Mouse (Mus musculus) forebrain, embryonic 11.5 days (tissue): ENCODE measurements at regions not wholly inside any gene's neighbourhood (a gene's known extent, or its start where the extent isn't known, plus 50 kb on each side); places are given as distances from the start of the nearest gene placed in this dataset.

Experiments
- ATAC-seq: fragments of 200-750 bp; cut with Nextera tagmentation; replicated peaks from 2 replicates; pipeline ENCODE4 v1.8.0; 2017; ENCODE audit warnings: moderate TSS enrichment; ENCODE audit not compliant: low FRiP score
- DNase-seq: peaks from one replicate; pipeline ENCODE4 v3.0.0-alpha.2; 2017; ENCODE audit warnings: low spot score
- H3K27ac ChIP-seq: fragments of 300-500 bp; sonication (generic); 2 replicates; pipeline ENCODE4 v1.5.1; 2014; ENCODE audit warnings: low read depth, low read length
- H3K27me3 ChIP-seq: fragments of 300-500 bp; sonication (generic); 2 replicates; pipeline ENCODE4 v1.6.1; 2014; ENCODE audit warnings: mild to moderate bottlenecking, low read length, mixed read lengths; ENCODE audit not compliant: control insufficient read depth, insufficient read depth
- H3K36me3 ChIP-seq: fragments of 300-500 bp; sonication (generic); 2 replicates; pipeline ENCODE4 v1.6.1; 2014; ENCODE audit warnings: mild to moderate bottlenecking, low read length, moderate library complexity, mixed read lengths; ENCODE audit not compliant: control insufficient read depth, insufficient read depth
- H3K4me1 ChIP-seq: fragments of 300-500 bp; sonication (generic); replicated peaks from 2 replicates; pipeline ENCODE4 v1.6.1; 2014; ENCODE audit warnings: low read length, mixed read lengths; ENCODE audit not compliant: control insufficient read depth, insufficient read depth
- H3K4me2 ChIP-seq: fragments of 300-500 bp; sonication (generic); 2 replicates; pipeline ENCODE4 v1.6.1; 2014; ENCODE audit warnings: low read depth, mild to moderate bottlenecking, low read length, moderate library complexity, mixed read lengths; ENCODE audit not compliant: severe bottlenecking
- H3K4me3 ChIP-seq: fragments of 300-500 bp; sonication (generic); 2 replicates; pipeline ENCODE4 v1.5.1; 2014; ENCODE audit warnings: low read depth, low read length
- H3K9ac ChIP-seq: fragments of 300-500 bp; sonication (generic); 2 replicates; pipeline ENCODE4 v1.6.1; 2014; ENCODE audit warnings: low read length
- H3K9me3 ChIP-seq: fragments of 300-500 bp; sonication (generic); 2 replicates; pipeline ENCODE4 v1.6.1; 2016; ENCODE audit warnings: low read length, mixed read lengths; ENCODE audit not compliant: control insufficient read depth
- WGBS: fragments of 180-500 bp; shearing (Covaris S2); extraction: QIAGEN DNeasy Blood & Tissue Kit; methylation state at CpG from one replicate; pipeline ENCODE4 v1.1.7; 2014; 5-methylcytosine and 5-hydroxymethylcytosine counted together

- no peak overlapping the region for H3K4me2 ChIP-seq
- H3K4me3 ChIP-seq: no peak overlapping the region
- no peaks in the 10 kb centered on the region for H3K27me3 ChIP-seq
- DNase-seq: peak; percentile 44
- H3K9ac ChIP-seq: no peak overlapping the region
- no peaks in the 10 kb centered on the region for H3K36me3 ChIP-seq
- 0 out of 2 replicates have a peak, but pooled peaks cover 2% of the 10 kb centered on the region for H3K4me1 ChIP-seq
- 67% methylated on average over 2 of the region's 2 CpGs for WGBS
- H3K27ac ChIP-seq: no peak overlapping the region
- H3K9me3 ChIP-seq: no peaks in the 10 kb centered on the region; the same call in 1 of the 2 replicates
- ATAC-seq: no peak
Observed at GRCm38 (mm10) chr5:75738445-75738844, 163.7 kb downstream of the Kit start.

- Histone ChIP-seq H3K9ac (no peak overlapping the region), H3K4me3 (no peak overlapping the region), H3K9me3 (no peaks in the 10 kb centered on the region; the same call in 1 of the 2 replicates), H3K27me3 (no peaks in the 10 kb centered on the region), H3K36me3 (no peaks in the 10 kb centered on the region), H3K27ac (no peak overlapping the region), H3K4me2 (no peak overlapping the region), H3K4me1 (0 out of 2 replicates have a peak, but pooled peaks cover 2% of the 10 kb centered on the region)
- DNase-seq (no peak), ATAC-seq (no peak)
- WGBS: 85% methylated on average over 7 of the region's 7 CpGs
Observed at GRCm38 (mm10) chr5:75737752-75738151, 163.0 kb downstream of the Kit start.

DNA sequence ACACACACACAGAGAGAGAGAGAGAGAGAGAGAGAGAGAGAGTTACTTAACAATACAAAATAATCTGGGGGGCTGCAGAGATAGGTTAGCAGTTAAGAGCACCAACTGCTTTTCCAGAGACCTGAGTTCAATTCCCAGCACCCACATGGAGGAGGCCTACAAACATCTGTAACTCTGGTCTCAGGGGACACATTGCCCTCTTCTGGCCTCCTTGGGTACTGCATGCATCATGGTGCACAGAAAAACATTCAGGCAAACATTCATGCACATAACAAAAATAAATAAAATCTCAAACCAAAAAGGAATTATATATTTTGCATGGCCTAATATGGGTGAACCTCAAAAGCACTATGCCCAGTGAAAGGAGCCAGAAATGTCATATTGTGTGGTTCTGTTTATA lies 161.6 kb downstream of the Kit start:
- Histone ChIP-seq H3K36me3 (no peaks in the 10 kb centered on the region), H3K4me3 (no peak overlapping the region), H3K4me1 (0 out of 2 replicates have a peak, but pooled peaks cover 2% of the 10 kb centered on the region), H3K27me3 (no peaks in the 10 kb centered on the region), H3K9ac (no peak overlapping the region), H3K9me3 (no peaks in the 10 kb centered on the region; the same call in 1 of the 2 replicates), H3K4me2 (no peak overlapping the region), H3K27ac (no peak overlapping the region)
- no peak for ATAC-seq
- no peak for DNase-seq

GRCm38 (mm10) chr5:75734508-75734907 lies 159.8 kb downstream of the Kit start:
- H3K9me3 ChIP-seq: no peaks in the 10 kb centered on the region; the same call in 1 of the 2 replicates
- WGBS: 97% methylated on average over 14 of the region's 14 CpGs
- DNase-seq (no peak), ATAC-seq (no peak)
- no peak overlapping the region for H3K4me3 ChIP-seq
- no peak overlapping the region for H3K9ac ChIP-seq
- no peak overlapping the region for H3K27ac ChIP-seq
- H3K36me3 ChIP-seq: no peaks in the 10 kb centered on the region
- H3K4me2 ChIP-seq: no peak overlapping the region
- H3K4me1 ChIP-seq: no peaks in the 10 kb centered on the region
- H3K27me3 ChIP-seq: no peaks in the 10 kb centered on the region

DNA sequence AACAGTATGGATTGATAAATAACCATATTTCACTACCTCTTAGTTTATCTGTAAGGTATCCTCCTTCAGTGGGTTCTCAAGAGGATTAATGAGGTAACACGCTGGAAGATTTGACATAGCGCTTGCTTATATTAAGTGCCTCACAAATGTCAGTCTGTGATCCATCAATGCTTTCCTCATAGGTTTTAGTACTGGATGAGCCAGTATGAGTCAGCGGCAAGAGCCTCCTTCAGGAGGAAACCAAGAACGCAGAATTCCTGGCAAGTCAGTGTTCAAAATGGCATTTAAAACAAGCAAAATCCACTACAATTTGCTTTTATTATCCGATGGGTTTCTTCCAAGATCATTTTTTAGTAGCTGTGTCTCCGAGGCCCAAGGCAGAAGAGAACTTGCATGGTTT lies 159.3 kb downstream of the Kit start:
- no peak overlapping the region for H3K27ac ChIP-seq
- no peaks in the 10 kb centered on the region for H3K36me3 ChIP-seq
- WGBS: 90% methylated on average over 6 of the region's 6 CpGs
- ATAC-seq (no peak), DNase-seq (no peak)
- no peak overlapping the region for H3K4me2 ChIP-seq
- no peaks in the 10 kb centered on the region; the same call in 1 of the 2 replicates for H3K9me3 ChIP-seq
- no peak overlapping the region for H3K4me3 ChIP-seq
- no peak overlapping the region for H3K9ac ChIP-seq
- H3K4me1 ChIP-seq: no peaks in the 10 kb centered on the region
- H3K27me3 ChIP-seq: no peaks in the 10 kb centered on the region

- Histone ChIP-seq H3K27me3 (no peaks in the 10 kb centered on the region), H3K36me3 (no peaks in the 10 kb centered on the region), H3K4me3 (no peak overlapping the region), H3K27ac (no peak overlapping the region), H3K9ac (no peak overlapping the region), H3K4me1 (no peaks in the 10 kb centered on the region), H3K4me2 (no peak overlapping the region), H3K9me3 (no peaks in the 10 kb centered on the region; the same call in 1 of the 2 replicates)
- DNase-seq (no peak), ATAC-seq (no peak)
- WGBS: 83% methylated on average over 4 of the region's 4 CpGs
Observed at GRCm38 (mm10) chr5:75731236-75731635, 156.5 kb downstream of the Kit start.

DNA sequence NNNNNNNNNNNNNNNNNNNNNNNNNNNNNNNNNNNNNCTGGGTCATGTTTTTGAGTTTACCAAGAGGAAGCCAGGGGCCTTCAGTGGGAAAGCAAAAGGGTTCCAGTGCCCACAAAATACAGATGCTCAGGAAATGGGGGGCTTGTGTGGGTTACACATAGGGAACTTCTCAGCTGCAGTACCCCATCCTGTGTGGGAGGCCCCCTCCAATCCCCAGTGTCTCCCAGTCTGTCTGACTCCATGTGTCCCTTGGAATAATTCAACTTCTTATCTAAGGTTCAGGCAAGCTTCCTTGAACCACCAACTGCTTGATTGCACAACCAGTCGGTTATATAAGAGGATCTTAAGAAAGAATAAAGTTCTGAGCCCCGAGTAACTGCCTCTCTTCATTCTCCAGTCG lies 156.0 kb downstream of the Kit start:
- WGBS: 77% methylated on average over 3 of the region's 3 CpGs
- DNase-seq (no peak), ATAC-seq (no peak)
- Histone ChIP-seq H3K27me3 (no peaks in the 10 kb centered on the region), H3K4me3 (no peak overlapping the region), H3K27ac (no peak overlapping the region), H3K36me3 (no peaks in the 10 kb centered on the region), H3K9ac (no peak overlapping the region), H3K9me3 (no peaks in the 10 kb centered on the region; the same call in 1 of the 2 replicates), H3K4me2 (no peak overlapping the region; the same call in 1 of the 2 replicates), H3K4me1 (no peaks in the 10 kb centered on the region)

GRCm38 (mm10) chr5:75721291-75721690 lies 146.6 kb downstream of the Kit start:
- no peak overlapping the region for H3K27ac ChIP-seq
- no peak overlapping the region for H3K9ac ChIP-seq
- WGBS: 64% methylated on average over 2 of the region's 2 CpGs
- DNase-seq: no peak
- H3K36me3 ChIP-seq: no peaks in the 10 kb centered on the region
- no peak overlapping the region for H3K4me3 ChIP-seq
- no peaks in the 10 kb centered on the region for H3K27me3 ChIP-seq
- no peaks in the 10 kb centered on the region for H3K4me1 ChIP-seq
- H3K9me3 ChIP-seq: no peaks in the 10 kb centered on the region
- no peak overlapping the region for H3K4me2 ChIP-seq
- no peak for ATAC-seq

- DNase-seq (no peak), ATAC-seq (no peak)
- no peaks in the 10 kb centered on the region for H3K27me3 ChIP-seq
- no peak overlapping the region for H3K4me3 ChIP-seq
- no peaks in the 10 kb centered on the region for H3K9me3 ChIP-seq
- no peaks in the 10 kb centered on the region for H3K4me1 ChIP-seq
- WGBS: 71% methylated on average over 15 of the region's 15 CpGs
- no peak overlapping the region for H3K4me2 ChIP-seq
- no peak overlapping the region for H3K9ac ChIP-seq
- H3K27ac ChIP-seq: no peak overlapping the region
- no peaks in the 10 kb centered on the region for H3K36me3 ChIP-seq
Observed at GRCm38 (mm10) chr5:75720091-75720940, 145.6 kb downstream of the Kit start.
